Mouse (Mus musculus): ENCODE data around the gene Cltb.

GRCm38 (mm10) chr13:54564232-54565200, 46.6 kb downstream of the Cltb start:
- no peak for TF ChIP-seq CTCF (IDR thresholded peaks at IDR 0.05; ENCODE audit: control insufficient read depth, insufficient read depth, insufficient read length)
- TF ChIP-seq CEBPB (IDR thresholded peaks at IDR 0.05; ENCODE audit: low read depth), result no peak
- no peak for TF ChIP-seq USF1 (IDR thresholded peaks at IDR 0.05; ENCODE audit: low read depth)
